Mouse (Mus musculus): Measurements from ENCODE around the gene Rasgrf1. TPM values are rescaled to one million over a fixed set of nuclear protein-coding genes. Genes with fewer than 3 reads are reported as not detected.

Rasgrf1 gene
- polyA plus RNA-seq (2015; fragmentation: Nextera tagmentation; extraction: Ambion mirVana), result 1.3 and 2.8 TPM in 2 replicates

DNA sequence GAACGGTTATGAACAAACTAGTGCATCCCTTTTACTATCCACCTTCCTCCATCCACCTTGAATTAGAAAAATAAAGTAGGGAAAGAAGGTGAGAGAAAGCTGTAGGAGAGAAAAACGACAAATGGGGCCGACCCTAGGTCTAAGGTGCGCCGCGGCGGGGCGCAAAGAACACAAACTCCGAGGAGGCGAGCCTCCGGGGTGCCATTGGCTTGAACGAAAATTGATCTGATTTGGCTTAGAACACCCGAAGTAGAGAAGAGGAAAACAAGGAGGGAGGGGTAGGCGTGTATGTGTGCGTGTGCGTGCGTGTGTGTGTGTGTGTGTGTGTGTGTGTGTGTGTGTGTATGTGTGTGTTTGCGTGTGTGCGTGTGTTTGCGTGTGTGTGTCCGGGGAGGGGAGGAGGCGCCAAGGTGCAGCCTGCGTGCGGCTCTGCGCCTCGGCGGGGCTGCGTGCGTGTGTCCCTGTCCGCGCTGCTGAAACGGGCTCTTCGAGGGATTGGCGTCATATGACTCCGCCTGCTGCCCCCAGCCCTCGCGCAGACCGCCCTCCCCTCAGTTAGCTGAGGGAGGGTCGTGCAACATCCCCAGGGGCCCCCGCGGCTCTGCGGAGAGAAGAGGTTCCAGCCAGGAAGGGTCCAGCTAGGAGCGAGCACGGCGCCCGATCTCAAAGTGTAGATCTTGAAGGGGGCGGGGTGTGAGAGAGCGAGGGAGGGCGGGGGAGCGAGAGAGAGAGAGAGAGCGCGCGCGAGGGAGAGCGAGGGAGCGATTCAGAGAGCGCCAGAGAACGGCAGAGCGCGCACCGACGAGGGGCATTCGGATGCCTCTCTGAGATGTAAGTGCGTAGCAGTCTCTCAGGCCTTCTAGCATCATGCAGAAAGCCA is at the start of gene Rasgrf1:
Rasgrf1 (plus strand) TSS at position 778 of the 880 bp plus-strand sequence.
- peak; percentile 86 for ATAC-seq (ENCODE audit: low read depth)

DNA sequence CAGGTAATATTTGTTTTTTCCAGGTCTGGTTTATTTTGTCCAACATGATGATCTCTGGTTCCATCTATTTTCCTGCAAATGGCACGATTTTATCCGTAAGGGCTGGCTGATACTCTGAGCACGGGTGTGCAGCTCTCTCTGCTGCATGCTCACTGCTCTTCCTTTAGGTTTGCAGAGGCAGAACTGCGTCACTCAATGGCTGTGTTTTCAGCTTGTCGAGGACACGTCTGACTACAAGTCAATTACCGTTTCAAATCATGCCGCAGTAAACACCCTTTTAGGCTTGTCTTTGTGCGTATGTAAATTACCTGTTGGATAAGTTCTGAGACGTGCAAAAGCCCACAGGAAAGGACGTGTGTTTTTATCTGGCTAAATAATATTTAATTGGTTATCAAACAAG is 49.6 kb upstream of the Rasgrf1 start:
- Histone ChIP-seq H3K36me3 (no peaks in the 10 kb centered on the region), H3K27me3 (no peaks in the 10 kb centered on the region), H3K27ac (replicated peaks) (no peak overlapping the region), H3K4me3 (no peak overlapping the region), H3K9ac (no peak overlapping the region), H3K4me2 (no peak overlapping the region), H3K4me1 (replicated peaks) (no peaks in the 10 kb centered on the region), H3K9me3 (no peaks in the 10 kb centered on the region)
- ATAC-seq (ENCODE audit: low read depth), result no peak
- 49% methylated on average over 11 of the region's 11 CpGs for WGBS

More for the DNA sequence above, at the start of gene Rasgrf1:
- WGBS, result under 1% methylated on average over 58 of the region's 64 CpGs
- H3K27ac ChIP-seq (replicated peaks), result no peak within 1 kb of the TSS
- peak within 1 kb of the TSS; percentile 75 for H3K4me2 ChIP-seq
- no peaks in the 10 kb centered on the region for H3K9me3 ChIP-seq
- peak within 1 kb of the TSS; percentile 49 for H3K9ac ChIP-seq
- peak within 1 kb of the TSS; percentile 48 for H3K4me3 ChIP-seq
- peaks cover 24% of the 10 kb centered on the region for H3K4me1 ChIP-seq (replicated peaks)
- peaks cover 95% of the 10 kb centered on the region for H3K27me3 ChIP-seq
- no peaks in the 10 kb centered on the region for H3K36me3 ChIP-seq

DNA sequence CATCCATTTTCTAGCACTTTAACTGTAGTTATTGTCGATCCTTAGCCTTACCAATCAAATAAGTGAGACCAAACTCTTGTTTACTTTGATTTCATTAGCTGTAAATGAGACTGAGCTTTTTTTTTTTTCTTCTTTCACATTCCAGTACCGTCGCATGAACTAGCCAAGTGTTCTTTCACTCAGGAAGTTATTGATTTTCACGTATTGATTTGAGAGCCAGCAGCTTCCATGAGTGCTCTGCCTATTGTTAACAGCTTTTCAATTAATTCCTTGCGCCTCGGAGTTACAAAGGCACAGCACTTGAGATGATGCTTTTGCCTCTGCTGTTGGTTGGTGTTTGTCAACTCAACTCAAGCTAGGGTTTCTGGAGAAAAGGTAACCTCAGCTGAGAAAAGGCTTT is 49.1 kb upstream of the Rasgrf1 start:
- 67% methylated on average over 6 of the region's 6 CpGs for WGBS
- Histone ChIP-seq H3K9ac (no peak overlapping the region), H3K27ac (replicated peaks) (no peak overlapping the region), H3K4me3 (no peak overlapping the region), H3K4me1 (replicated peaks) (no peaks in the 10 kb centered on the region), H3K27me3 (peaks cover 1% of the 10 kb centered on the region; the same call in 1 of the 2 replicates), H3K36me3 (no peaks in the 10 kb centered on the region), H3K4me2 (no peak overlapping the region), H3K9me3 (no peaks in the 10 kb centered on the region)
- ATAC-seq (ENCODE audit: low read depth), result no peak

DNA sequence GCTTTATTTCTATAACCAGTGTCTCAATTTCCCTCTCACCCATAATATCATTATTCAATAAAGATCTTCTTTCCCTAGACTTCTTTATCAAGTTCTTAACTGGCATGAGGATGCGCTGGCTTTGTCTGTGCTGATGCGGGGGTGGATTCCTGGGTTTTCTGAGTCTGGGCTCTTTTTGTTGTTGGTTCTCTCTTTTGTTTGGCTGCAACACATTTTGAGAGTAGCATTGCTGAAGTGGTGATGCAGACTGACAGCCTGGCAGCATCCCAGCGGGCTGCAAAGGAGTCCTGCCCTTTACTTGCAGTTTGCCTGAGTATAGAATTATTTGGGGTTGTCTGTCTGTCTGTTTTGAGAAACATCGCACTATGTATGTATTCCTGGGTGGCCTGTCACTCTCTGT is 42.6 kb upstream of the Rasgrf1 start:
- WGBS, result 40% methylated on average over 4 of the region's 4 CpGs
- Histone ChIP-seq H3K4me2 (no peak overlapping the region), H3K4me1 (replicated peaks) (peaks cover 7% of the 10 kb centered on the region), H3K27ac (replicated peaks) (no peak overlapping the region), H3K27me3 (peaks cover 59% of the 10 kb centered on the region), H3K36me3 (no peaks in the 10 kb centered on the region), H3K9me3 (no peaks in the 10 kb centered on the region), H3K9ac (no peak overlapping the region), H3K4me3 (no peak overlapping the region)
- no peak for ATAC-seq (ENCODE audit: low read depth)

DNA sequence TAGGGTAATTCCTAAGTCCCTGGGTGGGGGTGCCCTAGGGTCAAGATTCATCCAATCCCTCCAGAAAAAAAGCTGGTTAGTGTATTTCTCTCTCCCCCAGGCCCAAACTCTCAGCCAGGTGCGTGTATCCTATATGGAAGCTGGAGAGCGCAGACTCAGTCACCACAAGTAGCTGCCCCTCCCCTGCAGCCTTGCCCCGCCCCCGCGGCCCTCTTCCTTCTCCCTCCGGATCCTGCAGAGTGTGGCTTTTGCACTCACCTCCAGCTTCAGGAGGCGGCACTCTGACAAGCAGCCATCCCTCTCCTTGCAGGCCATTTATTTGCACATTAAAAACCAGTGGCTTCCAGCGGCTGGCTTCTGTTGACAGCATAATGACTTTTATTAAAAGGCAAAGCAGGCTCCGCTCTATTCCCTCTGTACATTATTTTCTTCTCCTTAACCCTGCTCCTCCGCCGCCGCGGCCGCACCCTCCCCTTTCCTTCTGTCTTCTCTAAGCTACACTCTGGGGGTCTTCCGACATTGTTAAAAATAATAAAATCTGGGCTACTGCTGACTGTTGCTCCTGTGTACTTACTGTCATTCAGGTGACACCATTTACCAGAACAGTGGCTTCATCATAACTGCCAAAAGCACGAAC is 41.5 kb upstream of the Rasgrf1 start:
- Histone ChIP-seq H3K27ac (replicated peaks) (no peak overlapping the region), H3K9me3 (no peaks in the 10 kb centered on the region), H3K36me3 (no peaks in the 10 kb centered on the region), H3K27me3 (peaks cover 69% of the 10 kb centered on the region), H3K4me1 (replicated peaks) (peaks cover 7% of the 10 kb centered on the region), H3K9ac (0 out of 2 replicates have a peak overlapping the region, but pooled peaks have one; percentile 8), H3K4me2 (peak overlapping the region; percentile 47), H3K4me3 (peak overlapping the region; percentile 10; the same call in 1 of the 2 replicates)
- WGBS, result 1% methylated on average over 16 of the region's 16 CpGs
- no peak for ATAC-seq (ENCODE audit: low read depth)

DNA sequence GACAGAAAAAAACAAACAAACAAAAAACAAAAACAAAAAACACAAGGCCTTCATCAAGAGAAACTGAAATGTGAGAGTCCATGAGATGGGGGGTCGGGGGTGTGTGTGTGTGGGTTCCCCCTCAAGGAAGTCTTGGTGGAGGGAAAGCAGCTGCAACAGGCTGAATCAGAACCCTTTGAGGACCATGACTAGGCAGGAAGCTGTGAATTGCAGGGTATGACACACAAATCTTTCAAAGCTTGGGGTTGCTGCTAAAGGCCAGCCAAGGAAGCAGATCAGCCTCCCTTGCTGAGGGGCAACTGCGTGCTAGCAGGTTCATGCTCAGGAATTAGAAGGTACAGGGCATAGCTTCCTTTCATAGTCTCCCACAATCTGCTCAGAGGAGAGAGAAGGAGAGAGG is 40.1 kb upstream of the Rasgrf1 start:
- ATAC-seq (ENCODE audit: low read depth), result no peak
- H3K27me3 ChIP-seq, result peaks cover 83% of the 10 kb centered on the region
- no peak overlapping the region for H3K4me3 ChIP-seq
- WGBS, result 14% methylated on average over 2 of the region's 2 CpGs
- no peak overlapping the region for H3K27ac ChIP-seq (replicated peaks)
- no peaks in the 10 kb centered on the region for H3K36me3 ChIP-seq
- H3K4me1 ChIP-seq (replicated peaks), result peaks cover 7% of the 10 kb centered on the region
- H3K9me3 ChIP-seq, result no peaks in the 10 kb centered on the region
- H3K4me2 ChIP-seq, result no peak overlapping the region
- H3K9ac ChIP-seq, result no peak overlapping the region

DNA sequence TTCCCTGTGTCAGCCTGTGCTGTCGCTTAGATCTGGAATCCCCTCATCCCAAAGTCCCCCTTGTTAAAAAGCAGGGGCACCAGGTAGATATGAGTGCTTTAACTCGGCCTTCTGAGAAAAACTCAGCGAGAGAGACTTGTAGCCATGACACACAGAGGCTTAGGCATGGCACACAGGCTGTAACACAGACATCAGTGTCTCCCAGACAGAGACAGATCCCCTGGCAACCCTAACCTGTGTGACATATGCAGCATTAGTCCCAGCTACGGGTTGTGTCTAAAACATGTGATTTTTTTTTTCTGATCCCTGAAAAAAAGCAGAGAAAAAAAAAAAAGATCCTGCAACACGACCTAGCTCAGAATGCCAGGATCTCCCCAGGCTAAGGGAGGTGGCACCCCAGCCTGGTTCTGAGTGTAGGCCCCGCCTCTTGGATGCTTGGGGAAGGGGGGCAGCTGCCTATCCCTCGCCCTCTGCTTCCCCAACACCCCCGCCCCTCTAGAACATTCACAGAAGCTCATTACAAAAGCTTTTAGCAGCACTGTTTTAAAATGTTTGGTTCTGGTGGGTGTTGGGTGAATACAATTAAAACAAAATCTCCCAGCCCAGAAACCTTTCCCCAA is 39.1 kb upstream of the Rasgrf1 start:
- ATAC-seq (ENCODE audit: low read depth), result no peak
- Histone ChIP-seq H3K4me2 (no peak overlapping the region), H3K9ac (no peak overlapping the region), H3K36me3 (no peaks in the 10 kb centered on the region), H3K4me3 (no peak overlapping the region), H3K9me3 (no peaks in the 10 kb centered on the region), H3K27me3 (peaks cover 92% of the 10 kb centered on the region), H3K4me1 (replicated peaks) (peaks cover 7% of the 10 kb centered on the region), H3K27ac (replicated peaks) (no peak overlapping the region)
- 9% methylated on average over 8 of the region's 8 CpGs for WGBS

DNA sequence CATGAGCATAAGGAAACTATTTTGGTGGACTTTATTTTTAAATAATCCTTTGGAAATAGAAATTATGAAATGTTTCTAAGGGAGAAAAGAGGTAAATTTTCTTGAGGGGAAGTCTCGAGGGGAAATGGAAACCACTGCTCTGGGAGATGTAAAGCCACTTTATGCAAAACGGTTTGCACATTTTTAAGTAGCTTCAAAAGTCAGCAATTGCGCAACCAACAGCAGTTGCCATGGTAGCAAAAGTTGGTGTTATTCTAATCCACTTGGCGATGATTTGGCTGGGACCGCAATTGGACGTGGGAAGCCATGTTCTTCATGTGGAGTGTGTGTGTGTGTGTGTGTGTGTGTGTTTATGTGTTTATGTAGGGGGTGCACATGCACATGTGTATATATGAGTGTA is 37.6 kb upstream of the Rasgrf1 start:
- Histone ChIP-seq H3K4me2 (no peak overlapping the region), H3K9ac (no peak overlapping the region), H3K36me3 (no peaks in the 10 kb centered on the region), H3K4me1 (replicated peaks) (peaks cover 7% of the 10 kb centered on the region), H3K4me3 (no peak overlapping the region), H3K27me3 (peaks cover 93% of the 10 kb centered on the region), H3K9me3 (no peaks in the 10 kb centered on the region), H3K27ac (replicated peaks) (no peak overlapping the region)
- WGBS, result 81% methylated on average over 6 of the region's 6 CpGs
- no peak for ATAC-seq (ENCODE audit: low read depth)

DNA sequence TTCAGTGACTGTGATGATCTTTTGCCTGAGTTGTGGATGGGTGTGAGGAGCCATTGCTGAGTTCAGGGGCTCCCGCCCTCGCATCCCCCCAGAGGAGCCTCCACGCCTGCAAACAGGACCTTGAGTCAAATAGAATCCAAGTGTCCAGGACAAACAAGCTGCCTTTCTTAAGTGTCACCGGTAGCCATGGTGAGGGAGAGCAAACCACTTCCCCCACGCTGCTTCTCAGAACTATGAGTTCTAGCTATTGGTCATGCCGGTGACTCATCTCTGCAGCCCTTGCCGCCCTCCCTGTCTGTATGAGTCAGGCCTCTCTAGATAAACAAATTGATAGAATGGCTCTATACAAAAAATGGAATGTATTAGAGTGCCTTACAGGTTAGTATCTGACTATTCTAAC is 35.3 kb upstream of the Rasgrf1 start:
- Histone ChIP-seq H3K9me3 (peaks cover 3% of the 10 kb centered on the region; the same call in 1 of the 2 replicates), H3K4me1 (replicated peaks) (no peaks in the 10 kb centered on the region), H3K4me3 (no peak overlapping the region), H3K4me2 (no peak overlapping the region), H3K9ac (no peak overlapping the region), H3K36me3 (no peaks in the 10 kb centered on the region), H3K27me3 (peaks cover 91% of the 10 kb centered on the region), H3K27ac (replicated peaks) (no peak overlapping the region)
- no peak for ATAC-seq (ENCODE audit: low read depth)
- WGBS, result 43% methylated on average over 7 of the region's 7 CpGs

DNA sequence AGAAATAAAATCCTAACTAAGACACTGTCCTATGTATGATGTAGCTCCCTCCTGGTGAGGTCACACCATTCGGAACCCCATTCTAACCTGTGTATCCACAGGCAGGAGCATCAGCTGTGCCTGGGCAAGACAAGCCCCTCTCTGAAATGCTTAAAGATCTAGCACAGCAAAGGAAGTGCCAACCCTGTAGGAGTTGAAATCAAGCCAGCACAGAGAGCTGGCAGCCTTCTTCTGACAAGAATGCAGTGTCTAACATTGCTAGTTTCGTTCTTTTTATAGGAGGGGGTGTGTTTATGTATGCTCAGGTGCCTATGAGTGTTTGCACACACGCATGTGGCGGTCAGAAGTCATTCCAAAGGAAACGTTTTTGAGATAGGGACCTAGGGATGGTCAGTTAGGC is 34.2 kb upstream of the Rasgrf1 start:
- H3K27me3 ChIP-seq, result peaks cover 85% of the 10 kb centered on the region
- no peaks in the 10 kb centered on the region for H3K4me1 ChIP-seq (replicated peaks)
- no peak overlapping the region for H3K27ac ChIP-seq (replicated peaks)
- peaks cover 3% of the 10 kb centered on the region; the same call in 1 of the 2 replicates for H3K9me3 ChIP-seq
- H3K9ac ChIP-seq, result no peak overlapping the region
- no peak overlapping the region for H3K4me2 ChIP-seq
- WGBS, result 54% methylated on average over 5 of the region's 5 CpGs
- no peaks in the 10 kb centered on the region for H3K36me3 ChIP-seq
- no peak for ATAC-seq (ENCODE audit: low read depth)
- no peak overlapping the region for H3K4me3 ChIP-seq

DNA sequence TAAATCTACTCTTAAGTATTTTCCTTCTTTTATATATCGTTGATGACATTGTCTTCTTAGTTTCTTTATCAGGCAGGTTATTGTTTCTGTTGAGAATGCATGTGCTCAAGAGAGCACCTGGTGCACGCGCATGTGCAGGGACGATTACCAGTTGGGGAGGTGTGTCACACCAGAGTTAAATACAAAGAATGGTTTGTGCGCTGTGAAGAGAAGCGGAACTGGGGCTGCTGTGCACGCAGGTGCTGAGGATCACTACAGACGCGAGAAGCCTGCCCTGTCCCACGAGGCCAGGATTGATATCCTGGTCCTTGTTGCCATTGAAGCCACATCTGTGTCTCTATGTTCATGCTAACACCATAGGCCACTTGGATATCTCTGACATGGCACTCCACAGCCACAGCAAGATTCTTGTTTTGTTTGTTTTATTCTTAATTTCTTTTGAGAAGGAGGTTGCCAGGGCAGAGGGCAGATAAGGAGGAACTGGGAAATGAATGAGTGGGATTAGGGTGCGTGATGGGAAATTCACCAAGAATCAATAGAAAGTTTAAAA is 31.2 kb upstream of the Rasgrf1 start:
- H3K4me3 ChIP-seq, result no peak overlapping the region
- H3K27ac ChIP-seq (replicated peaks), result no peak overlapping the region
- peaks cover 3% of the 10 kb centered on the region; the same call in 1 of the 2 replicates for H3K9me3 ChIP-seq
- H3K9ac ChIP-seq, result no peak overlapping the region
- 46% methylated on average over 11 of the region's 11 CpGs for WGBS
- no peak for ATAC-seq (ENCODE audit: low read depth)
- H3K27me3 ChIP-seq, result peaks cover 70% of the 10 kb centered on the region
- H3K36me3 ChIP-seq, result no peaks in the 10 kb centered on the region
- no peaks in the 10 kb centered on the region for H3K4me1 ChIP-seq (replicated peaks)
- no peak overlapping the region for H3K4me2 ChIP-seq

DNA sequence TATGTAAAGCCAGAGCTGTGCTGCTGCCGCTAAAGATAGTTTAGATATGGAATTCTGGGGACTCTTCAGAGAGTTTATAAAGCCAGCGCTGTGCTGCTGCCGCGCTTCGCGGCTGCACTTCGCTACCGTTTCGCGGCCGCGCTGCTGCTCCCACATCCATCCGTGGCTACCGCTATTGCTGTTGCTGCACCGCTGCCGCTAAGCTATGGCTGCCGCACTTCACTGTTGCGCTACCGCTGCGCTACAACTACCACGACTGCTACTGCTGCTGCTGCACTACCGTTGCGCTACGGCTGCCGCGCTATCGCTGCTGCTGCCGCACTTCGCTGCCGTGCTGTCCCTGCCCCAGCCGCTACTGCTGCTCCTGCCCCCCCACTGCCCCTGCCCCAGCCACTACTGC is 30.1 kb upstream of the Rasgrf1 start:
- H3K27me3 ChIP-seq, result peaks cover 66% of the 10 kb centered on the region
- H3K9ac ChIP-seq, result no peak overlapping the region
- peaks cover 3% of the 10 kb centered on the region; the same call in 1 of the 2 replicates for H3K9me3 ChIP-seq
- no peak overlapping the region for H3K27ac ChIP-seq (replicated peaks)
- WGBS, result 57% methylated on average over 31 of the region's 31 CpGs
- no peaks in the 10 kb centered on the region for H3K36me3 ChIP-seq
- peak overlapping the region; percentile 23; the same call in 1 of the 2 replicates for H3K4me2 ChIP-seq
- H3K4me1 ChIP-seq (replicated peaks), result no peaks in the 10 kb centered on the region
- H3K4me3 ChIP-seq, result no peak overlapping the region
- peak; percentile 74; the same call in 1 of the 2 replicates for ATAC-seq (ENCODE audit: low read depth)

All from neural tube, embryonic 13.5 days (tissue).